Mouse (Mus musculus) thymus, adult 2 months (tissue): Measurements from ENCODE around the gene Ttf1.

Experiments used
- CTCF ChIP-seq: fragments of 200-500 bp; IDR thresholded peaks from 2 replicates; pipeline ENCODE4 v1.5.1; 2012; ENCODE audit warnings: mild to moderate bottlenecking, control low read depth, low read length, moderate library complexity, borderline replicate concordance; ENCODE audit not compliant: control insufficient read depth, poor library complexity, insufficient read depth; ENCODE audit errors: extremely low read depth
- POLR2A ChIP-seq: fragments of 200-500 bp; IDR thresholded peaks from 2 replicates; pipeline ENCODE4 v1.6.1; 2012; ENCODE audit warnings: mild to moderate bottlenecking, low read length, control low read depth, moderate library complexity; ENCODE audit not compliant: control insufficient read depth, poor library complexity, insufficient read depth; ENCODE audit errors: extremely low read depth

GRCm38 (mm10) chr2:29130118-29130899 lies 70.2 kb downstream of the Ttf1 start:
- TF ChIP-seq POLR2A (no peak), CTCF (no peak)
